Mouse (Mus musculus) lung, adult 2 months (tissue): ENCODE measurements around the gene Mettl8.

ENCODE experiments used
- CTCF ChIP-seq: fragments of 200-500 bp; IDR thresholded peaks from 2 replicates; pipeline ENCODE4 v1.5.1; 2011; ENCODE audit warnings: mild to moderate bottlenecking, low read length, control low read depth; ENCODE audit not compliant: insufficient read depth
- POLR2A ChIP-seq: fragments of 200-500 bp; IDR thresholded peaks from 2 replicates; pipeline ENCODE4 v1.6.1; 2011; ENCODE audit warnings: low read depth, mild to moderate bottlenecking, control low read depth, low read length, borderline replicate concordance; ENCODE audit errors: extremely low read depth

DNA sequence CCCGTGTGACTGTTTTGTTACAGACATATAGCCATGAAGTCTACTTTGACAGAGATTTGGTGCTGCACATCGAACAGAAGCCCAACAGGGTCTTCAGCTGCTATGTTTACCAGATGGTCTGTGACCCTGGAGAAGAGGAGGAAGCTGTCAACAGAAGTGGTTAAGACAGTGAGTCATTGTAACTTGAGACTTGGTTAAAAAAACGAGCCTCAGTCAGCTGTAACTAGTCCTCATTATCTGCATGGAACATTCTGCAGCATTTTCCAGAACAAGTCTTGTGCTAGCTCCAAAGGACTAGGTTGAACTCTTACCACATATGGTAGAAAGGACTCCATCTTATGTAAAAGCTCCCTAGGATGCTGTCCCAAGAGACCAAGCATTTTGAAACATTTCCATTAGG is 34.4 kb upstream of the Mettl8 start:
- TF ChIP-seq CTCF = no peak
- no peak for TF ChIP-seq POLR2A
